In genomic region chr7:115776324-115776723, GRCm38 (mm10) we compare ENCODE assay signal across 19 mouse cellular contexts.
A peak's percentile ranks its signal among the peaks of the same experiment; 100 is the strongest.
DNase-seq lines count a peak whose midpoint lies in the region; ATAC-seq lines count a peak whose summit lies in the region.
"Had no signal": no experiment of that assay in that cellular context is flagged by ENCODE, and none has a peak within 500 bp of the region (broad histone marks: within the 10 kb centered on the region; RNA-seq: fewer than 3 reads in every experiment).

No protein-coding gene starts in this region.

- H3K27ac ChIP-seq in forebrain, embryonic 10.5 days, result peak overlapping the region; percentile 68; the same call in 1 of the 2 replicates
- no peak overlapping the region for H3K27ac ChIP-seq in forebrain, embryonic 15.5 days (replicated peaks)
- H3K27ac ChIP-seq in midbrain, embryonic 10.5 days (replicated peaks), result peak overlapping the region; percentile 72
- H3K27ac ChIP-seq in midbrain, embryonic 15.5 days, result no peak overlapping the region
- H3K27ac ChIP-seq in liver, embryonic 12.5 days, result no peak overlapping the region
- H3K27ac ChIP-seq in stomach, embryonic 15.5 days, result no peak overlapping the region
- no peak overlapping the region for H3K27ac ChIP-seq in neural tube, embryonic 15.5 days (replicated peaks)
- H3K27ac ChIP-seq: hindbrain, postnatal 0 days; limb, embryonic 12.5 days had no signal

- no peaks in the 10 kb centered on the region for H3K27me3 ChIP-seq in forebrain, embryonic 10.5 days (ENCODE audit: poor library complexity, severe bottlenecking)
- no peaks in the 10 kb centered on the region for H3K27me3 ChIP-seq in forebrain, embryonic 15.5 days
- H3K27me3 ChIP-seq in midbrain, embryonic 10.5 days (ENCODE audit: low read depth, poor library complexity, severe bottlenecking), result no peaks in the 10 kb centered on the region
- H3K27me3 ChIP-seq in midbrain, embryonic 15.5 days (replicated peaks), result no peaks in the 10 kb centered on the region
- no peaks in the 10 kb centered on the region for H3K27me3 ChIP-seq in liver, embryonic 12.5 days (replicated peaks)
- no peaks in the 10 kb centered on the region for H3K27me3 ChIP-seq in stomach, embryonic 15.5 days (replicated peaks)
- no peaks in the 10 kb centered on the region for H3K27me3 ChIP-seq in neural tube, embryonic 15.5 days (replicated peaks)
- H3K27me3 ChIP-seq: CH12.LX; limb, embryonic 12.5 days had no signal

- no peak overlapping the region for H3K4me2 ChIP-seq in forebrain, embryonic 15.5 days (replicated peaks)
- H3K4me2 ChIP-seq in midbrain, embryonic 15.5 days, result no peak overlapping the region
- H3K4me2 ChIP-seq in liver, embryonic 12.5 days, result no peak overlapping the region
- H3K4me2 ChIP-seq in stomach, embryonic 15.5 days, result no peak overlapping the region
- no peak overlapping the region for H3K4me2 ChIP-seq in neural tube, embryonic 15.5 days
- H3K4me2 ChIP-seq: limb, embryonic 12.5 days had no signal

- no peaks in the 10 kb centered on the region for H3K9me3 ChIP-seq in forebrain, embryonic 10.5 days
- no peaks in the 10 kb centered on the region for H3K9me3 ChIP-seq in forebrain, embryonic 15.5 days
- 0 out of 2 replicates have a peak, but pooled peaks cover 3% of the 10 kb centered on the region for H3K9me3 ChIP-seq in midbrain, embryonic 10.5 days (replicated peaks)
- no peaks in the 10 kb centered on the region for H3K9me3 ChIP-seq in midbrain, embryonic 15.5 days
- no peaks in the 10 kb centered on the region for H3K9me3 ChIP-seq in liver, embryonic 12.5 days (replicated peaks)
- no peaks in the 10 kb centered on the region for H3K9me3 ChIP-seq in stomach, embryonic 15.5 days
- H3K9me3 ChIP-seq in neural tube, embryonic 15.5 days (replicated peaks), result no peaks in the 10 kb centered on the region

- H3K36me3 ChIP-seq in forebrain, embryonic 10.5 days (replicated peaks), result peaks cover 24% of the 10 kb centered on the region
- H3K36me3 ChIP-seq in forebrain, embryonic 15.5 days, result no peaks in the 10 kb centered on the region
- H3K36me3 ChIP-seq in midbrain, embryonic 10.5 days, result peaks cover 4% of the 10 kb centered on the region; the same call in 1 of the 2 replicates
- no peaks in the 10 kb centered on the region for H3K36me3 ChIP-seq in midbrain, embryonic 15.5 days (replicated peaks)
- peaks cover 40% of the 10 kb centered on the region for H3K36me3 ChIP-seq in liver, embryonic 12.5 days
- no peaks in the 10 kb centered on the region for H3K36me3 ChIP-seq in stomach, embryonic 15.5 days
- H3K36me3 ChIP-seq in neural tube, embryonic 15.5 days, result no peaks in the 10 kb centered on the region

- no peak for ATAC-seq in forebrain, embryonic 15.5 days (replicated peaks)
- ATAC-seq in midbrain, embryonic 15.5 days (replicated peaks), result no peak
- ATAC-seq in liver, embryonic 12.5 days, result peak; percentile 76
- peak; percentile 73; the same call in 1 of the 2 replicates for ATAC-seq in stomach, embryonic 15.5 days (ENCODE audit: insufficient read depth, low FRiP score, low read depth)
- ATAC-seq in neural tube, embryonic 15.5 days (ENCODE audit: low FRiP score), result no peak
- ATAC-seq: activated CD4-positive, CD25-positive, alpha-beta regulatory T cell, adult 4 months; hindbrain, postnatal 0 days had no signal

- H3K4me1 ChIP-seq in forebrain, embryonic 10.5 days, result peaks cover 34% of the 10 kb centered on the region
- H3K4me1 ChIP-seq in forebrain, embryonic 15.5 days, result peaks cover 9% of the 10 kb centered on the region
- peaks cover 23% of the 10 kb centered on the region for H3K4me1 ChIP-seq in midbrain, embryonic 10.5 days
- H3K4me1 ChIP-seq in midbrain, embryonic 15.5 days, result peaks cover 7% of the 10 kb centered on the region
- peaks cover 7% of the 10 kb centered on the region; the same call in 1 of the 2 replicates for H3K4me1 ChIP-seq in liver, embryonic 12.5 days
- H3K4me1 ChIP-seq in stomach, embryonic 15.5 days, result no peaks in the 10 kb centered on the region
- no peaks in the 10 kb centered on the region for H3K4me1 ChIP-seq in neural tube, embryonic 15.5 days
- H3K4me1 ChIP-seq: limb, embryonic 12.5 days had no signal

- 75% methylated on average over 5 of the region's 5 CpGs for WGBS in forebrain, embryonic 10.5 days
- 35% methylated on average over 5 of the region's 5 CpGs for WGBS in forebrain, embryonic 15.5 days
- 41% methylated on average over 5 of the region's 5 CpGs for WGBS in midbrain, embryonic 10.5 days
- WGBS in midbrain, embryonic 15.5 days, result 18% methylated on average over 5 of the region's 5 CpGs
- 46% methylated on average over 5 of the region's 5 CpGs for WGBS in liver, embryonic 12.5 days (ENCODE audit: insufficient replicate concordance)
- WGBS in stomach, embryonic 15.5 days, result 54% methylated on average over 5 of the region's 5 CpGs
- 60% methylated on average over 5 of the region's 5 CpGs for WGBS in neural tube, embryonic 15.5 days

- no peak for DNase-seq in forebrain, embryonic 10.5 days (ENCODE audit: extremely low spot score, low spot score)
- no peak for DNase-seq in midbrain, embryonic 10.5 days (ENCODE audit: low spot score)
- DNase-seq in testis, postnatal 10 days (ENCODE audit: low spot score), result no peak
- DNase-seq: cerebellum, postnatal 25 days; gastrocnemius, postnatal 10 days; kidney, adult 9 months; kidney, postnatal 4 days; layer of hippocampus, postnatal 36 days; lung, postnatal 14 days; thymus, postnatal 4 days had no signal

- no peak overlapping the region for H3K9ac ChIP-seq in forebrain, embryonic 15.5 days (replicated peaks)
- H3K9ac ChIP-seq in midbrain, embryonic 15.5 days, result no peak overlapping the region
- H3K9ac ChIP-seq in liver, embryonic 12.5 days, result no peak overlapping the region
- no peak overlapping the region for H3K9ac ChIP-seq in stomach, embryonic 15.5 days
- no peak overlapping the region for H3K9ac ChIP-seq in neural tube, embryonic 15.5 days (replicated peaks)
- H3K9ac ChIP-seq: limb, embryonic 12.5 days had no signal

- H3K4me3 ChIP-seq in forebrain, embryonic 10.5 days, result no peak overlapping the region
- H3K4me3 ChIP-seq in forebrain, embryonic 15.5 days, result no peak overlapping the region
- H3K4me3 ChIP-seq in midbrain, embryonic 10.5 days, result no peak overlapping the region
- H3K4me3 ChIP-seq in midbrain, embryonic 15.5 days, result no peak overlapping the region
- H3K4me3 ChIP-seq in liver, embryonic 12.5 days, result no peak overlapping the region
- no peak overlapping the region for H3K4me3 ChIP-seq in stomach, embryonic 15.5 days (replicated peaks)
- H3K4me3 ChIP-seq in neural tube, embryonic 15.5 days (replicated peaks), result no peak overlapping the region
- H3K4me3 ChIP-seq: limb, embryonic 12.5 days had no signal

Comparison
In these comparisons a context has a peak if more than half of its experiments do, and no peak if none do; other contexts are left out.
1. H3K27ac ChIP-seq: peak in forebrain, embryonic 10.5 days (single experiment) and midbrain, embryonic 10.5 days (single experiment); none in forebrain, embryonic 15.5 days (single experiment), midbrain, embryonic 15.5 days (single experiment), liver, embryonic 12.5 days (single experiment), stomach, embryonic 15.5 days (single experiment) and neural tube, embryonic 15.5 days (single experiment).
2. ATAC-seq: peak in liver, embryonic 12.5 days (single experiment) and stomach, embryonic 15.5 days (single experiment); none in forebrain, embryonic 15.5 days (single experiment), midbrain, embryonic 15.5 days (single experiment) and neural tube, embryonic 15.5 days (single experiment).